Mouse (Mus musculus): ENCODE data around the gene Fam104a. TPM values are rescaled to one million over a fixed set of nuclear protein-coding genes. Genes with fewer than 3 reads are reported as not detected.
A peak's percentile ranks its signal among the peaks of the same experiment; 100 is the strongest.

Fam104a gene
- polyA plus RNA-seq, 1 experiment from 2014 or later, result 52.0 TPM

DNA sequence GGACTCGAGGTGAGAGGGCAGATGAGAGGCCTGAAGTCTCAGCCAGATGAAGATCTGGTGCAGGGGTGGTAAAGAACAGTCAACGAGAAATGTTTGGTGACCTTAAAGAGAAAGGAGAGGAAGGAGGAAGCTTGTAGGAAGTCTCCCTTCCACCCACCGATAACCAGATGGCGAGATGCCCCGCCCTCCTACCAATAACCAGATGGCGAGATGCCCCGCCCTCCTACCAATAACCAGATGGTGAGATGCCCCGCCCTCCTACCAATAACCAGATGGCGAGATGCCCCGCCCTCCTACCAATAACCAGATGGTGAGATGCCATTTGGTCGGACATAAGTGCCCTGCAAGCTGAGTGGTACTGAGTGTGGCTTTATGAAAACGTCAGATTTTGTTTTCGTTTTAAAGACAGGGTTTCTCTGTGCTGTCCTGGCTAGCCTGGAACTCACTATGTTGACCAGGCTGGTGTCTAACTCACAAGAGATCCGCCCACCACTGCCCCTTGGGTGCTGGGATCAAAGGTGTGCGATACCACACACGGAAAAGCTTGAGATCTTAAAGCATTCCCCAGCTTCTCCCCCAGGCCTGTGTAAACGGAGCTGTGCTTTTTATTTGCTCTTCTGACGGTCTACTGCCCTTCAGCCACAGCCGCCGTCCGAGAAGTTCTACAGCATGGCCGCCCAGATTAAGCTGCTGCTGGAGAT, 32.6 kb downstream of the Fam104a start:
- DNase-seq (no peak), ATAC-seq (ENCODE audit: insufficient read depth) (no peak)
- Histone ChIP-seq H3K36me3 (ENCODE audit: insufficient read depth) (peaks cover 50% of the 10 kb centered on the region), H3K4me1 (ENCODE audit: insufficient read depth) (peaks cover 11% of the 10 kb centered on the region), H3K4me2 (peak overlapping the region; percentile 85; the same call in 1 of the 2 replicates), H3K4me3 (ENCODE audit: low read depth, low read length) (no peak overlapping the region), H3K27ac (ENCODE audit: low read depth) (0 out of 2 replicates have a peak overlapping the region, but pooled peaks have one; percentile 9), H3K9me3 (ENCODE audit: low read depth, low read length) (no peaks in the 10 kb centered on the region), H3K9ac (no peak overlapping the region), H3K27me3 (ENCODE audit: insufficient read depth, low read length) (0 out of 2 replicates have a peak, but pooled peaks cover 4% of the 10 kb centered on the region)
- WGBS, result 61% methylated on average over 22 of the region's 22 CpGs
- TF ChIP-seq CTCF (IDR thresholded peaks at IDR 0.05; ENCODE audit: low read depth), result no peak

DNA sequence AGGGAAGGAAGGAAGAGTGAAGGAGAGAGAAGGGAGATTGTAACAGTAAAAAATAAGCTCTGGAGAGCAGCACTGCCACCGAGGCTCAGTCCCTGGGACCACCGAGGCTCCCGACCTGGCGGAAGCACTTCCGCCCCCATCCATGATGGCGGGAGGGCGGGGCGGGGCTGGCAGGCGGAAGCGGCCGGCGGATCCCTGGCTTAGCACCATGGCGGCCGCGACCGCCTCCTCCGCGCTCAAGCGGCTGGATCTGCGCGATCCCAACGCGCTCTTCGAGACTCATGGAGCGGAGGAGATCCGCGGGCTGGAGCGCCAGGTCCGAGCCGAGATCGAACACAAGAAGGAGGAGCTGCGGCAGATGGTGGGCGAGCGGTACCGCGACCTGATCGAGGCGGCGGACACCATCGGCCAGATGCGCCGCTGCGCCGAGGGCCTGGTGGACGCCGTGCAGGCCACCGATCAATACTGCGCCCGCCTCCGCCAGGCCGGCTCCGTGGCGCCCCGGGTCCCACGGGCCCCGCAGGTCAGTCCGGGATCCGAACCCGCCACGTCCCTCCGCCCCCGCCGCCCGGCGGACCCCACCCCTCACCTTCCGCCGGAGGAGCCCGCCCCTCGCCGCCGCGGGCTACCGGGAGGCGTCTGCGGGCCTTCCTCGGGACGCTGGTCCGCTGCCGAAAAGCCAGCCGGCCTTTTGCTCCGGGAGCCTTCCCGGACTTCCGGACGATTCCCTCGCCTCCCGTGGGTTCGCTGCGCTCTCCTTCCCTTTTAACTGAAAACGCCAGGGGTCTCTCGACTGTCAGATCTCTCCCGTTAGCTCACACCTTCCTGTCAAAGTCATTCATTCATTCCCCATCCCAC, 34.4 kb downstream of the Fam104a start, which contains the start of gene Slc39a11:
Slc39a11 (minus strand) TSS at position 727 of the 858 bp plus-strand sequence.
- Histone ChIP-seq H3K27ac (ENCODE audit: low read depth) (peak within 1 kb of the TSS; percentile 83), H3K27me3 (ENCODE audit: insufficient read depth, low read length) (0 out of 2 replicates have a peak, but pooled peaks cover 4% of the 10 kb centered on the region), H3K4me3 (ENCODE audit: low read depth, low read length) (peak within 1 kb of the TSS; percentile 95), H3K4me2 (peak within 1 kb of the TSS; percentile 85), H3K9ac (peak within 1 kb of the TSS; percentile 96), H3K4me1 (ENCODE audit: insufficient read depth) (peaks cover 11% of the 10 kb centered on the region), H3K9me3 (ENCODE audit: low read depth, low read length) (no peaks in the 10 kb centered on the region), H3K36me3 (ENCODE audit: insufficient read depth) (peaks cover 32% of the 10 kb centered on the region)
- no peak for TF ChIP-seq CTCF (IDR thresholded peaks at IDR 0.05; ENCODE audit: low read depth)
- peak; percentile 86 for DNase-seq
- WGBS, result under 1% methylated on average over 91 of the region's 91 CpGs
- peak; percentile 85 for ATAC-seq (ENCODE audit: insufficient read depth)

DNA sequence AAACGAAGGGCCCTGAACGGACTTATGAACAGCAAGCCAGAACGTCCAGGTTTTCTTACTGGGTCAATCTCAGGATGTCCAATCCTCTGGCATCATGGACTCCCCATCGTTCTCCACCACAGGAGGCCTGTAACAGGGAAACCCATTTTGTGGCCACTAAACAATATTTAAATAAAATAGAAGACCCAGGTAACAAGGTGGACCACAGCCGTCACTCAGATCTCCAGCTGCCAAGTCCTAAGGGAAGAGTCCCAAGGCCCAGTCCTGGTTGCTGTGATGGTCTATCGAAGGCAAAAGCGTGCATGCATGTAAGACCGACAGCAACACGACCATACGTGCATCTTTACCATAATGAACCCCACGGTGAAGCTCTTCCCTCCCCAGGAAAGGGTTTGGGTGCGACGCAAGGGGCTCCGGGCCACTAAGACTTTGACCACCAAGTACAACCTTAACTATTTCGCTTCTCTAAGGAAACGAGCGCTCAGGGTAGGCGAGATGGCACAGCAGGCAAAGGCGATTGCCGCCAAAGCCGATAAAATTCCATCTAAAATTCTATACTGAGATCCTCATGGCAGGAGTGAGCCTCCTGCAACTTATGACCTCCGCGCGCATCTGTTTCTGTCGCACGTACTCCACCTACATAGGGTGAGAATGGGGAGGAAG, 35.1 kb downstream of the Fam104a start, which contains the start of gene Cog1:
Cog1 (plus strand) TSS at position 480 of the 663 bp plus-strand sequence.
- Histone ChIP-seq H3K4me3 (ENCODE audit: low read depth, low read length) (peak within 1 kb of the TSS; percentile 95), H3K36me3 (ENCODE audit: insufficient read depth) (peaks cover 24% of the 10 kb centered on the region), H3K9ac (peak within 1 kb of the TSS; percentile 96), H3K9me3 (ENCODE audit: low read depth, low read length) (no peaks in the 10 kb centered on the region), H3K4me2 (peak within 1 kb of the TSS; percentile 85), H3K4me1 (ENCODE audit: insufficient read depth) (peaks cover 11% of the 10 kb centered on the region), H3K27ac (ENCODE audit: low read depth) (peak within 1 kb of the TSS; percentile 83), H3K27me3 (ENCODE audit: insufficient read depth, low read length) (0 out of 2 replicates have a peak, but pooled peaks cover 4% of the 10 kb centered on the region)
- no peak for TF ChIP-seq CTCF (IDR thresholded peaks at IDR 0.05; ENCODE audit: low read depth)
- DNase-seq (no peak), ATAC-seq (ENCODE audit: insufficient read depth) (0 out of 2 replicates have a peak, but pooled peaks have one; percentile 4)
- 38% methylated on average over 26 of the region's 26 CpGs for WGBS

DNA sequence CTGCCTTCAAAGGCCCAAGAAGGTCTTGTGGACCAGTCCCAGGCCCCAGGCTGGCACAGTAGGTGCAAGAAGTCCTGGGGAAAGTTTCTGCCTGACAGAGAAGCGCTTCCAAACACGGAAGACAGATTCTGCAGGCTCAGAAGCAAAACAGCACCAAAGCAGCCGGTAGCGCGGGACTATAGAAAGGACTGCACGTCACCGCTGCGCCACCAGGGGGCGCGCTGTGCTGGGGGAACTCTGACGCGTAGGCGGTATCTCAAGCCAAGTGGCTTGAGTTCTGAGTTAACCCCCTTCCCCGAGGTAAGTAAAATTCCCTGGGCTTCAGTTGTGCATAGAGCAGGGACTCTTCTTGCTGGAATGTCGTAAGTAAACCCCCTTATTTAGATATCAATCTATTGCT, 35.8 kb downstream of the Fam104a start:
- H3K4me1 ChIP-seq (ENCODE audit: insufficient read depth), result peaks cover 11% of the 10 kb centered on the region
- H3K9me3 ChIP-seq (ENCODE audit: low read depth, low read length), result no peaks in the 10 kb centered on the region
- H3K9ac ChIP-seq, result no peak overlapping the region
- DNase-seq, result peak; percentile 92
- H3K27me3 ChIP-seq (ENCODE audit: insufficient read depth, low read length), result 0 out of 2 replicates have a peak, but pooled peaks cover 4% of the 10 kb centered on the region
- H3K36me3 ChIP-seq (ENCODE audit: insufficient read depth), result peaks cover 18% of the 10 kb centered on the region
- no peak overlapping the region for H3K27ac ChIP-seq (ENCODE audit: low read depth)
- H3K4me3 ChIP-seq (ENCODE audit: low read depth, low read length), result 0 out of 2 replicates have a peak overlapping the region, but pooled peaks have one; percentile 1
- ATAC-seq (ENCODE audit: insufficient read depth), result 0 out of 2 replicates have a peak, but pooled peaks have one; percentile 12
- 4% methylated on average over 15 of the region's 15 CpGs for WGBS
- TF ChIP-seq CTCF (IDR thresholded peaks at IDR 0.05; ENCODE audit: low read depth), result peak; percentile 97
- H3K4me2 ChIP-seq, result peak overlapping the region; percentile 26

DNA sequence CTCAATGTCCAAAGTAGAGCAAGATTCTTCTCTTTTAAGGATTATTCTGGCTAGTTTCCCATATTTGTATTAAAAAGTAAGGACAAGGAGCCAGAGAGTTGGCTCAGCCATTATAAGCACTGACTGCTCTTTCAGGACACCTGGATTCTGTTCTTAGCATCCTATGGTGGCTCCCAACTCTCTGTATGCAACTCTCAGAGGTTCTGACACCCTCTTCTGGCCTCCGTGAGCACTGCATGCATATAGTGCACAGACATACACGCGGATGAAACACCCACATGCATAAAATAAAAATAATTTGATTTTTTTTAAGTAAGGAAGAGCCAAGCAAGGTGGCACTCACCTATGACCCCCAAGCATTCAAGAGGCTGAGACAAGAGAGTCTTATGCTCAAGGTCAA, 38.8 kb downstream of the Fam104a start:
- 87% methylated on average over 3 of the region's 3 CpGs for WGBS

DNA sequence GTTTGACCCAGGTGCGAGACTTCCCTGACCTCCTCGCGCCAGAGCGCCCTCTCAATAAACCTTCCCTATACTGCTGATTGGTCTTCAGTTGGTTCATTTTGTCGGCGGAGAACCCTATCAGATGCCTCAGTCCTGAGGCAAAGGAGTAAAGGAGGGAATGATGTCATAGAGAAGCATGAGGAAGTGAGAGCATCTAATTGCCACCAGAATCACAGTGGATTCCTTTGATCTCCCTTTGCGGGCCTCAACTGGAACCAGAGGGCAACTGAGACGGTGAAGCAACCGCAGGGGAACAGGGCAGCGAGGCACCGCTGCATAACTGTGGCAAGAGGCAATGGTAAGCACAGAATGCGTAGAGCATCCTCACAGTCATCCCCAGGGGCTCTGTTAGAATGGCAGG, 45.3 kb downstream of the Fam104a start:
- no peak for TF ChIP-seq CTCF (IDR thresholded peaks at IDR 0.05; ENCODE audit: low read depth)
- H3K27ac ChIP-seq (ENCODE audit: low read depth), result no peak overlapping the region
- H3K27me3 ChIP-seq (ENCODE audit: insufficient read depth, low read length), result no peaks in the 10 kb centered on the region
- H3K4me2 ChIP-seq, result no peak overlapping the region
- no peaks in the 10 kb centered on the region for H3K4me1 ChIP-seq (ENCODE audit: insufficient read depth)
- ATAC-seq (ENCODE audit: insufficient read depth), result no peak
- H3K9ac ChIP-seq, result no peak overlapping the region
- WGBS, result 90% methylated on average over 12 of the region's 12 CpGs
- H3K4me3 ChIP-seq (ENCODE audit: low read depth, low read length), result no peak overlapping the region
- no peaks in the 10 kb centered on the region for H3K36me3 ChIP-seq (ENCODE audit: insufficient read depth)
- no peaks in the 10 kb centered on the region for H3K9me3 ChIP-seq (ENCODE audit: low read depth, low read length)
- no peak for DNase-seq

More for the DNA sequence above, 38.8 kb downstream of the Fam104a start:
- Histone ChIP-seq H3K9ac (no peak overlapping the region), H3K4me3 (ENCODE audit: low read depth, low read length) (no peak overlapping the region), H3K27me3 (ENCODE audit: insufficient read depth, low read length) (0 out of 2 replicates have a peak, but pooled peaks cover 4% of the 10 kb centered on the region), H3K4me1 (ENCODE audit: insufficient read depth) (peaks cover 8% of the 10 kb centered on the region), H3K9me3 (ENCODE audit: low read depth, low read length) (no peaks in the 10 kb centered on the region), H3K36me3 (ENCODE audit: insufficient read depth) (no peaks in the 10 kb centered on the region), H3K27ac (ENCODE audit: low read depth) (no peak overlapping the region), H3K4me2 (no peak overlapping the region)
- no peak for ATAC-seq (ENCODE audit: insufficient read depth)
- TF ChIP-seq CTCF (IDR thresholded peaks at IDR 0.05; ENCODE audit: low read depth), result no peak
- DNase-seq, result no peak

Measured in lung, embryonic 14.5 days (tissue).